Mouse (Mus musculus) forebrain, embryonic 12.5 days (tissue): ENCODE measurements at regions not wholly inside any gene's neighbourhood (a gene's known extent, or its start where the extent isn't known, plus 50 kb on each side); places are given as distances from the start of the nearest gene placed in this dataset.

Experiments used
- ATAC-seq: fragments of 200-750 bp; cut with Nextera tagmentation; 2 replicates; pipeline ENCODE4 v1.8.0; 2017; ENCODE audit warnings: moderate TSS enrichment; ENCODE audit not compliant: low FRiP score
- H3K27ac ChIP-seq: fragments of 300-500 bp; sonication (generic); 2 replicates; pipeline ENCODE4 v1.5.1; 2016; ENCODE audit warnings: mild to moderate bottlenecking
- H3K27me3 ChIP-seq: fragments of 300-500 bp; sonication (generic); 2 replicates; pipeline ENCODE4 v1.6.1; 2016; ENCODE audit warnings: mild to moderate bottlenecking
- H3K36me3 ChIP-seq: fragments of 300-500 bp; sonication (generic); replicated peaks from 2 replicates; pipeline ENCODE4 v1.6.1; 2016; ENCODE audit warnings: mild to moderate bottlenecking
- H3K4me1 ChIP-seq: fragments of 300-500 bp; sonication (generic); 2 replicates; pipeline ENCODE4 v1.6.1; 2016
- H3K4me2 ChIP-seq: fragments of 300-500 bp; sonication (generic); 2 replicates; pipeline ENCODE4 v1.6.1; 2016; ENCODE audit warnings: mild to moderate bottlenecking, moderate library complexity
- H3K4me3 ChIP-seq: fragments of 300-500 bp; sonication (generic); replicated peaks from 2 replicates; pipeline ENCODE4 v1.5.1; 2016; ENCODE audit warnings: mild to moderate bottlenecking
- H3K9ac ChIP-seq: fragments of 300-500 bp; sonication (generic); 2 replicates; pipeline ENCODE4 v1.6.1; 2016; ENCODE audit warnings: mild to moderate bottlenecking
- H3K9me3 ChIP-seq: fragments of 300-500 bp; sonication (generic); 2 replicates; pipeline ENCODE4 v1.6.1; 2016
- WGBS: fragments of 180-500 bp; shearing (Covaris S2); methylation state at CpG from one replicate; pipeline ENCODE4 v1.1.7; 2016; 5-methylcytosine and 5-hydroxymethylcytosine counted together

GRCm38 (mm10) chr6:51730564-51731351 lies 207.1 kb downstream of the Snx10 start:
- whole genome bisulfite sequencing = 43% methylated on average over 17 of the region's 17 CpGs
- peak; percentile 46 for ATAC-seq
- H3K27me3 ChIP-seq = no peaks in the 10 kb centered on the region
- H3K4me3 ChIP-seq = no peak overlapping the region
- H3K36me3 ChIP-seq = no peaks in the 10 kb centered on the region
- H3K9me3 ChIP-seq = no peaks in the 10 kb centered on the region
- H3K4me2 ChIP-seq = no peak overlapping the region
- peaks cover 19% of the 10 kb centered on the region for H3K4me1 ChIP-seq
- no peak overlapping the region for H3K9ac ChIP-seq
- H3K27ac ChIP-seq = peak overlapping the region; percentile 50; the same call in 1 of the 2 replicates

GRCm38 (mm10) chr6:51732298-51732895 lies 208.7 kb downstream of the Snx10 start:
- H3K36me3 ChIP-seq = no peaks in the 10 kb centered on the region
- no peak overlapping the region for H3K4me2 ChIP-seq
- ATAC-seq = no peak
- no peak overlapping the region for H3K4me3 ChIP-seq
- 85% methylated on average over 11 of the region's 11 CpGs for WGBS
- H3K9me3 ChIP-seq = no peaks in the 10 kb centered on the region
- no peaks in the 10 kb centered on the region for H3K27me3 ChIP-seq
- no peak overlapping the region for H3K9ac ChIP-seq
- H3K27ac ChIP-seq = no peak overlapping the region
- H3K4me1 ChIP-seq = peaks cover 19% of the 10 kb centered on the region

- no peak overlapping the region for H3K4me3 ChIP-seq
- no peak for ATAC-seq
- H3K36me3 ChIP-seq = no peaks in the 10 kb centered on the region
- peaks cover 12% of the 10 kb centered on the region; the same call in 1 of the 2 replicates for H3K4me1 ChIP-seq
- no peak overlapping the region for H3K4me2 ChIP-seq
- H3K27me3 ChIP-seq = no peaks in the 10 kb centered on the region
- no peak overlapping the region for H3K27ac ChIP-seq
- H3K9me3 ChIP-seq = no peaks in the 10 kb centered on the region
- 88% methylated on average over 5 of the region's 5 CpGs for WGBS
- no peak overlapping the region for H3K9ac ChIP-seq
These were observed 212.3 kb downstream of the Snx10 start for GRCm38 (mm10) chr6:51736051-51736450.

- 77% methylated on average over 15 of the region's 15 CpGs for WGBS
- Histone ChIP-seq H3K4me2 (no peak overlapping the region), H3K9me3 (no peaks in the 10 kb centered on the region), H3K4me1 (peaks cover 32% of the 10 kb centered on the region), H3K36me3 (no peaks in the 10 kb centered on the region), H3K27ac (no peak overlapping the region), H3K4me3 (no peak overlapping the region), H3K9ac (no peak overlapping the region), H3K27me3 (no peaks in the 10 kb centered on the region)
- no peak for ATAC-seq
These were observed 219.5 kb downstream of the Snx10 start for GRCm38 (mm10) chr6:51743105-51743660.

- ATAC-seq = no peak
- Histone ChIP-seq H3K27ac (no peak overlapping the region), H3K9ac (no peak overlapping the region), H3K4me1 (peaks cover 32% of the 10 kb centered on the region), H3K4me3 (no peak overlapping the region), H3K36me3 (no peaks in the 10 kb centered on the region), H3K4me2 (no peak overlapping the region), H3K27me3 (no peaks in the 10 kb centered on the region), H3K9me3 (no peaks in the 10 kb centered on the region)
- 83% methylated on average over 2 of the region's 2 CpGs for WGBS
These were observed 220.9 kb downstream of the Snx10 start for GRCm38 (mm10) chr6:51744607-51745006.

- no peaks in the 10 kb centered on the region for H3K27me3 ChIP-seq
- H3K27ac ChIP-seq = peak overlapping the region; percentile 19; the same call in 1 of the 2 replicates
- H3K4me3 ChIP-seq = no peak overlapping the region
- no peaks in the 10 kb centered on the region for H3K9me3 ChIP-seq
- no peaks in the 10 kb centered on the region for H3K36me3 ChIP-seq
- H3K4me2 ChIP-seq = no peak overlapping the region
- peaks cover 6% of the 10 kb centered on the region; the same call in 1 of the 2 replicates for H3K4me1 ChIP-seq
- H3K9ac ChIP-seq = no peak overlapping the region
- 64% methylated on average over 8 of the region's 8 CpGs for WGBS
- no peak for ATAC-seq
These were observed 230.6 kb downstream of the Snx10 start for GRCm38 (mm10) chr6:51754239-51754681.

GRCm38 (mm10) chr6:51757131-51757530 lies 233.4 kb downstream of the Snx10 start:
- no peaks in the 10 kb centered on the region for H3K36me3 ChIP-seq
- H3K4me3 ChIP-seq = no peak overlapping the region
- no peak overlapping the region for H3K4me2 ChIP-seq
- H3K27ac ChIP-seq = no peak overlapping the region
- H3K27me3 ChIP-seq = no peaks in the 10 kb centered on the region
- no peaks in the 10 kb centered on the region for H3K9me3 ChIP-seq
- no peak overlapping the region for H3K9ac ChIP-seq
- ATAC-seq = no peak
- H3K4me1 ChIP-seq = peaks cover 6% of the 10 kb centered on the region; the same call in 1 of the 2 replicates
- 74% methylated on average over 3 of the region's 3 CpGs for WGBS

- 95% methylated on average over 4 of the region's 4 CpGs for WGBS
- H3K27ac ChIP-seq = no peak overlapping the region
- no peak for ATAC-seq
- H3K27me3 ChIP-seq = no peaks in the 10 kb centered on the region
- H3K4me3 ChIP-seq = no peak overlapping the region
- peaks cover 6% of the 10 kb centered on the region; the same call in 1 of the 2 replicates for H3K4me1 ChIP-seq
- H3K4me2 ChIP-seq = no peak overlapping the region
- H3K9ac ChIP-seq = no peak overlapping the region
- no peaks in the 10 kb centered on the region for H3K36me3 ChIP-seq
- H3K9me3 ChIP-seq = no peaks in the 10 kb centered on the region
These were observed 234.0 kb downstream of the Snx10 start for GRCm38 (mm10) chr6:51757746-51758145.

GRCm38 (mm10) chr6:51758781-51759180 lies 235.1 kb downstream of the Snx10 start:
- Histone ChIP-seq H3K4me3 (no peak overlapping the region), H3K9ac (no peak overlapping the region), H3K27me3 (no peaks in the 10 kb centered on the region), H3K27ac (no peak overlapping the region), H3K4me1 (peaks cover 5% of the 10 kb centered on the region; the same call in 1 of the 2 replicates), H3K4me2 (no peak overlapping the region), H3K36me3 (no peaks in the 10 kb centered on the region), H3K9me3 (no peaks in the 10 kb centered on the region)
- no peak for ATAC-seq
- 72% methylated on average over 3 of the region's 3 CpGs for WGBS

GRCm38 (mm10) chr6:51760372-51760771 lies 236.7 kb downstream of the Snx10 start:
- no peak overlapping the region for H3K9ac ChIP-seq
- no peaks in the 10 kb centered on the region for H3K9me3 ChIP-seq
- no peaks in the 10 kb centered on the region for H3K4me1 ChIP-seq
- no peak overlapping the region for H3K4me3 ChIP-seq
- no peaks in the 10 kb centered on the region for H3K36me3 ChIP-seq
- ATAC-seq = no peak
- H3K27me3 ChIP-seq = peaks cover 4% of the 10 kb centered on the region; the same call in 1 of the 2 replicates
- no peak overlapping the region for H3K27ac ChIP-seq
- 82% methylated on average over 5 of the region's 5 CpGs for WGBS
- no peak overlapping the region for H3K4me2 ChIP-seq

GRCm38 (mm10) chr6:51761506-51761905 lies 237.8 kb downstream of the Snx10 start:
- Histone ChIP-seq H3K4me2 (no peak overlapping the region), H3K9ac (no peak overlapping the region), H3K27me3 (peaks cover 12% of the 10 kb centered on the region), H3K36me3 (no peaks in the 10 kb centered on the region), H3K9me3 (no peaks in the 10 kb centered on the region), H3K27ac (no peak overlapping the region), H3K4me1 (peaks cover 4% of the 10 kb centered on the region; the same call in 1 of the 2 replicates), H3K4me3 (no peak overlapping the region)
- 89% methylated on average over 5 of the region's 5 CpGs for WGBS
- ATAC-seq = no peak

- no peak overlapping the region for H3K9ac ChIP-seq
- H3K9me3 ChIP-seq = no peaks in the 10 kb centered on the region
- no peak overlapping the region for H3K4me2 ChIP-seq
- H3K27ac ChIP-seq = 0 out of 2 replicates have a peak overlapping the region, but pooled peaks have one; percentile 36
- peaks cover 24% of the 10 kb centered on the region for H3K27me3 ChIP-seq
- H3K36me3 ChIP-seq = no peaks in the 10 kb centered on the region
- ATAC-seq = no peak
- peaks cover 21% of the 10 kb centered on the region for H3K4me1 ChIP-seq
- WGBS = 10% methylated on average over 3 of the region's 3 CpGs
- no peak overlapping the region for H3K4me3 ChIP-seq
These were observed 242.8 kb downstream of the Snx10 start for GRCm38 (mm10) chr6:51766482-51766881.
